Mouse (Mus musculus) hindbrain, embryonic 14.5 days (tissue): ENCODE measurements around the gene E130308A19Rik. TPM values are rescaled to one million over a fixed set of nuclear protein-coding genes. Genes with fewer than 3 reads are reported as not detected.

Experiments
- ATAC-seq: fragments of 200-750 bp; cut with Nextera tagmentation; 2 replicates; pipeline ENCODE4 v1.8.0; 2017; ENCODE audit warnings: moderate number of reproducible peaks, mild to moderate bottlenecking, moderate TSS enrichment, moderate library complexity; ENCODE audit not compliant: low FRiP score
- DNase-seq: peaks from one replicate; pipeline ENCODE4 v3.0.0-alpha.2; 2015; ENCODE audit warnings: low spot score
- H3K27ac ChIP-seq: fragments of 300-500 bp; sonication (generic); 2 replicates; pipeline ENCODE4 v1.5.1; 2014; ENCODE audit warnings: mild to moderate bottlenecking, moderate library complexity
- H3K27me3 ChIP-seq: fragments of 300-500 bp; sonication (generic); 2 replicates; pipeline ENCODE4 v1.6.1; 2014; ENCODE audit warnings: mild to moderate bottlenecking, low read length, mixed read lengths; ENCODE audit not compliant: control insufficient read depth, insufficient read depth
- H3K36me3 ChIP-seq: fragments of 300-500 bp; sonication (generic); replicated peaks from 2 replicates; pipeline ENCODE4 v1.6.1; 2014; ENCODE audit not compliant: control insufficient read depth, insufficient read depth
- H3K4me1 ChIP-seq: fragments of 300-500 bp; sonication (generic); replicated peaks from 2 replicates; pipeline ENCODE4 v1.6.1; 2014; ENCODE audit warnings: antibody characterized with exemption, low read length, mixed read lengths; ENCODE audit not compliant: control insufficient read depth, insufficient read depth
- H3K4me2 ChIP-seq: fragments of 300-500 bp; sonication (generic); replicated peaks from 2 replicates; pipeline ENCODE4 v1.6.1; 2014; ENCODE audit warnings: mild to moderate bottlenecking, moderate library complexity
- H3K4me3 ChIP-seq: fragments of 300-500 bp; sonication (generic); replicated peaks from 2 replicates; pipeline ENCODE4 v1.5.1; 2014; ENCODE audit warnings: mild to moderate bottlenecking, low read length
- H3K9ac ChIP-seq: fragments of 300-500 bp; sonication (generic); 2 replicates; pipeline ENCODE4 v1.6.1; 2014
- H3K9me3 ChIP-seq: fragments of 300-500 bp; sonication (generic); 2 replicates; pipeline ENCODE4 v1.6.1; 2016; ENCODE audit warnings: low read length; ENCODE audit not compliant: control insufficient read depth
- WGBS: fragments of 180-500 bp; shearing (Covaris S2); extraction: QIAGEN DNeasy Blood & Tissue Kit; methylation state at CpG from one replicate; pipeline ENCODE4 v1.1.7; 2014; 5-methylcytosine and 5-hydroxymethylcytosine counted together
- polyA plus RNA-seq: library from polyadenylated mRNA; unstranded; fragments of >200 nt; fragmentation: Nextera tagmentation; extraction: Ambion mirVana; gene quantifications from 2 replicates; pipeline ENCODE4 v1.2.1, GENCODE M21; 2014

Gene E130308A19Rik
- polyA plus RNA-seq, 1 experiment from 2014 or later = 59.9 TPM

- 88% methylated on average over 2 of the region's 2 CpGs for WGBS
- ATAC-seq (no peak), DNase-seq (no peak)
- H3K4me2 ChIP-seq = no peak overlapping the region
- H3K4me3 ChIP-seq = no peak overlapping the region
- no peaks in the 10 kb centered on the region for H3K9me3 ChIP-seq
- H3K9ac ChIP-seq = no peak overlapping the region
- H3K36me3 ChIP-seq = no peaks in the 10 kb centered on the region
- no peaks in the 10 kb centered on the region for H3K27me3 ChIP-seq
- peaks cover 11% of the 10 kb centered on the region; the same call in 1 of the 2 replicates for H3K4me1 ChIP-seq
- no peak overlapping the region for H3K27ac ChIP-seq
Observed at GRCm38 (mm10) chr4:59645610-59646009, 19.6 kb downstream of the E130308A19Rik start.

- H3K9ac ChIP-seq = no peak overlapping the region
- H3K36me3 ChIP-seq = no peaks in the 10 kb centered on the region
- no peak overlapping the region for H3K4me3 ChIP-seq
- H3K27ac ChIP-seq = no peak overlapping the region
- ATAC-seq = no peak
- H3K9me3 ChIP-seq = no peaks in the 10 kb centered on the region
- no peak for DNase-seq
- H3K4me1 ChIP-seq = peaks cover 11% of the 10 kb centered on the region; the same call in 1 of the 2 replicates
- H3K4me2 ChIP-seq = no peak overlapping the region
- 95% methylated on average over 10 of the region's 10 CpGs for WGBS
- no peaks in the 10 kb centered on the region for H3K27me3 ChIP-seq
Observed at GRCm38 (mm10) chr4:59646020-59646696, 20.1 kb downstream of the E130308A19Rik start.

GRCm38 (mm10) chr4:59649119-59649518 lies 23.1 kb downstream of the E130308A19Rik start:
- ATAC-seq = no peak

GRCm38 (mm10) chr4:59652166-59652681 lies 26.2 kb downstream of the E130308A19Rik start:
- ATAC-seq (no peak), DNase-seq (no peak)
- H3K27me3 ChIP-seq = no peaks in the 10 kb centered on the region
- 93% methylated on average over 1 of the region's 1 CpGs for WGBS
- no peak overlapping the region for H3K4me2 ChIP-seq
- H3K36me3 ChIP-seq = no peaks in the 10 kb centered on the region
- H3K9me3 ChIP-seq = no peaks in the 10 kb centered on the region
- H3K9ac ChIP-seq = no peak overlapping the region
- no peaks in the 10 kb centered on the region for H3K4me1 ChIP-seq
- H3K27ac ChIP-seq = no peak overlapping the region
- H3K4me3 ChIP-seq = no peak overlapping the region

More at GRCm38 (mm10) chr4:59649119-59649518, 23.1 kb downstream of the E130308A19Rik start:
- Histone ChIP-seq H3K4me1 (peaks cover 7% of the 10 kb centered on the region; the same call in 1 of the 2 replicates), H3K9ac (no peak overlapping the region), H3K4me3 (no peak overlapping the region), H3K9me3 (no peaks in the 10 kb centered on the region), H3K27ac (no peak overlapping the region), H3K27me3 (no peaks in the 10 kb centered on the region), H3K4me2 (no peak overlapping the region), H3K36me3 (no peaks in the 10 kb centered on the region)
- DNase-seq = no peak
- WGBS = 87% methylated on average over 5 of the region's 5 CpGs

- WGBS = 78% methylated on average over 5 of the region's 5 CpGs
- no peak overlapping the region for H3K4me3 ChIP-seq
- ATAC-seq (no peak), DNase-seq (no peak)
- no peak overlapping the region for H3K4me2 ChIP-seq
- H3K27me3 ChIP-seq = no peaks in the 10 kb centered on the region
- H3K4me1 ChIP-seq = no peaks in the 10 kb centered on the region
- H3K36me3 ChIP-seq = no peaks in the 10 kb centered on the region
- no peak overlapping the region for H3K9ac ChIP-seq
- no peak overlapping the region for H3K27ac ChIP-seq
- H3K9me3 ChIP-seq = no peaks in the 10 kb centered on the region
Observed at GRCm38 (mm10) chr4:59656061-59656642, 30.1 kb downstream of the E130308A19Rik start.

GRCm38 (mm10) chr4:59662163-59662562 lies 36.2 kb downstream of the E130308A19Rik start:
- Histone ChIP-seq H3K9ac (no peak overlapping the region), H3K4me3 (no peak overlapping the region), H3K27me3 (no peaks in the 10 kb centered on the region), H3K9me3 (no peaks in the 10 kb centered on the region), H3K36me3 (no peaks in the 10 kb centered on the region), H3K4me2 (no peak overlapping the region), H3K4me1 (no peaks in the 10 kb centered on the region), H3K27ac (no peak overlapping the region)
- ATAC-seq (no peak), DNase-seq (no peak)
- WGBS = 92% methylated on average over 1 of the region's 1 CpGs

GRCm38 (mm10) chr4:59663451-59663850 lies 37.4 kb downstream of the E130308A19Rik start:
- H3K4me1 ChIP-seq = no peaks in the 10 kb centered on the region
- no peaks in the 10 kb centered on the region for H3K36me3 ChIP-seq
- no peaks in the 10 kb centered on the region for H3K9me3 ChIP-seq
- no peak overlapping the region for H3K27ac ChIP-seq
- H3K4me2 ChIP-seq = no peak overlapping the region
- no peak overlapping the region for H3K4me3 ChIP-seq
- no peak for ATAC-seq
- no peak for DNase-seq
- H3K27me3 ChIP-seq = no peaks in the 10 kb centered on the region
- WGBS = 86% methylated on average over 6 of the region's 6 CpGs
- no peak overlapping the region for H3K9ac ChIP-seq

- DNase-seq = no peak
- no peaks in the 10 kb centered on the region for H3K9me3 ChIP-seq
- WGBS = 86% methylated on average over 3 of the region's 3 CpGs
Observed at GRCm38 (mm10) chr4:59666550-59667317, 40.7 kb downstream of the E130308A19Rik start.

GRCm38 (mm10) chr4:59668050-59668449 lies 42.0 kb downstream of the E130308A19Rik start:
- H3K4me1 ChIP-seq = no peaks in the 10 kb centered on the region
- H3K27ac ChIP-seq = no peak overlapping the region
- no peak overlapping the region for H3K4me3 ChIP-seq
- H3K9ac ChIP-seq = no peak overlapping the region
- H3K36me3 ChIP-seq = no peaks in the 10 kb centered on the region
- H3K4me2 ChIP-seq = no peak overlapping the region
- no peak for ATAC-seq
- no peak for DNase-seq
- no peaks in the 10 kb centered on the region for H3K27me3 ChIP-seq
- no peaks in the 10 kb centered on the region for H3K9me3 ChIP-seq
- 72% methylated on average over 3 of the region's 3 CpGs for WGBS

More at GRCm38 (mm10) chr4:59666550-59667317, 40.7 kb downstream of the E130308A19Rik start:
- no peak overlapping the region for H3K4me2 ChIP-seq
- no peaks in the 10 kb centered on the region for H3K36me3 ChIP-seq
- H3K27ac ChIP-seq = no peak overlapping the region
- no peak overlapping the region for H3K9ac ChIP-seq
- no peaks in the 10 kb centered on the region for H3K4me1 ChIP-seq
- no peak for ATAC-seq
- H3K4me3 ChIP-seq = no peak overlapping the region
- H3K27me3 ChIP-seq = no peaks in the 10 kb centered on the region
